8 mouse cellular contexts compared by ENCODE assay signal in the genomic region with DNA sequence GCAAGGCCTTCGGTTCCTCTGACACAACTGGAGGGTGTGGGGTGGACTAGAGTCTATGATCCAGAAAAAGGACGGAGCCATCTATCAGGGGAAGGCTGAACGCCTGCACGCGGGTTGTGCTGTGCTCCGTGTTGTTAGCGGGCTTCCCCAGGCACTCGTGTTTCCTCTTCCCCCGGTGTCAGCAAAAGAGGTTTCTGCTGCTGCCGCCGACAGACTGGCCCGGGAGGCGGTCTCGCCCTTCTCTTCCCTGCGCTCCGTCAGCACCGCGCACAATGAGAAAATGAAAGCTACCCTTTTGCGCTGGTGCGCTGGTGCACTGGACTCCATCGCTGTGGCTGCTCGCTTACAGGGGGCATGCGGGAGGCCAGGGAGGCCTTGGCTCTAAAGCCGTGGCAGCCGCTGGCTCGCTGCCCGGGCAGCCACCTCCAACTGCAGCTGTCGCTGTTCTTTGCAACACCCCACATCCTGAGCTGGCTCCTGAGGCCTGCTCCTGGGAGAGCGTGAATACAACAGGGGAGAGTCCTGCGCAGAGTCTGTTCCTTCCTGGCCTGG. TPM values are rescaled to one million over a fixed set of nuclear protein-coding genes. Genes with fewer than 3 reads are reported as not detected.
DNase-seq lines count a peak whose midpoint lies in the region; ATAC-seq and TF ChIP-seq lines count a peak whose summit lies in the region.

No protein-coding gene starts in this region.

- TF ChIP-seq EP300 in ES-Bruce4 (IDR thresholded peaks at IDR 0.05; ENCODE audit: insufficient read depth, low read depth, low read length), result no peak

- H3K9me3 ChIP-seq in ES-Bruce4 (replicated peaks; ENCODE audit: control insufficient read depth, insufficient read depth, low read length, poor library complexity, severe bottlenecking), result no peaks in the 10 kb centered on the region
- H3K9me3 ChIP-seq in forebrain, embryonic 12.5 days, result no peaks in the 10 kb centered on the region

- DNase-seq in brain, embryonic 18.5 days (ENCODE audit: low read depth, low spot score), result peak; percentile 22
- DNase-seq in heart, postnatal 25 days (ENCODE audit: low spot score), result peak; percentile 49
- peak in 1 of 2 experiments; percentile 19 for DNase-seq in layer of hippocampus, adult 2 months (ENCODE audit: low spot score in 2 of 2)
- DNase-seq in lung, postnatal 14 days, result peak; percentile 62
- DNase-seq in ovary, postnatal 36 days (ENCODE audit: low spot score), result peak; percentile 76
- peak; percentile 83 for DNase-seq in thymus, postnatal 25 days

- TF ChIP-seq CTCF in ES-Bruce4 (IDR thresholded peaks at IDR 0.05; ENCODE audit: low read depth, low read length), result no peak
- TF ChIP-seq CTCF in layer of hippocampus, adult 2 months (conservative IDR thresholded peaks at IDR 0.05), result no peak

- H3K36me3 ChIP-seq in ES-Bruce4 (ENCODE audit: control insufficient read depth, insufficient read depth, low read length, poor library complexity, severe bottlenecking), result no peaks in the 10 kb centered on the region
- no peaks in the 10 kb centered on the region for H3K36me3 ChIP-seq in forebrain, embryonic 12.5 days (replicated peaks)

- H3K4me1 ChIP-seq in ES-Bruce4 (ENCODE audit: control insufficient read depth, insufficient read depth, low read length), result no peaks in the 10 kb centered on the region
- peaks cover 22% of the 10 kb centered on the region for H3K4me1 ChIP-seq in forebrain, embryonic 12.5 days

- no peaks in the 10 kb centered on the region for H3K27me3 ChIP-seq in ES-Bruce4 (ENCODE audit: control insufficient read depth, insufficient read depth, low read length, poor library complexity, severe bottlenecking)
- no peaks in the 10 kb centered on the region for H3K27me3 ChIP-seq in forebrain, embryonic 12.5 days

- peak overlapping the region; percentile 60 for H3K4me2 ChIP-seq in forebrain, embryonic 12.5 days

- peak overlapping the region; percentile 19 for H3K9ac ChIP-seq in ES-Bruce4 (ENCODE audit: low read depth, poor library complexity, severe bottlenecking)
- peak overlapping the region; percentile 68 for H3K9ac ChIP-seq in forebrain, embryonic 12.5 days

- no peak for TF ChIP-seq POLR2A in ES-Bruce4 (IDR thresholded peaks at IDR 0.05; ENCODE audit: insufficient read depth, low read length)

- peak; percentile 85 for ATAC-seq in forebrain, embryonic 12.5 days (ENCODE audit: low FRiP score)

- peak overlapping the region; percentile 33 for H3K4me3 ChIP-seq in ES-Bruce4 (ENCODE audit: low read depth, low read length)
- peak overlapping the region; percentile 34 for H3K4me3 ChIP-seq in forebrain, embryonic 12.5 days (replicated peaks)
- peak overlapping the region; percentile 48 for H3K4me3 ChIP-seq in layer of hippocampus, adult 2 months

- H3K27ac ChIP-seq in ES-Bruce4 (ENCODE audit: insufficient read depth, low read length), result no peak overlapping the region
- peak overlapping the region; percentile 84 for H3K27ac ChIP-seq in forebrain, embryonic 12.5 days
- peak overlapping the region; percentile 91 for H3K27ac ChIP-seq in layer of hippocampus, adult 2 months

- 2% methylated on average over 30 of the region's 30 CpGs for WGBS in forebrain, embryonic 12.5 days

- intact Hi-C loops in heart, postnatal 25 days (cut with DNase I), result loop anchor here (2.0 to 5.0 kb wide), 3 partner anchors 20 to 64 kb away; no protein-coding TSS in a partner anchor

RNA-seq across cellular contexts. Expression of a gene that starts 36.3 kb away (rescaled TPM):
- 1.9 and 4.8 TPM in 2 replicates for polyA plus RNA-seq in ES-Bruce4 (2011; ENCODE audit: insufficient read depth, insufficient read length, low read depth, missing spikeins)
- polyA plus RNA-seq in forebrain, embryonic 12.5 days (2016; fragmentation: Nextera tagmentation; extraction: Ambion mirVana), result 4.3 and 4.9 TPM in 2 replicates
- total RNA-seq in heart, postnatal 25 days (2021), result 1 to 10 TPM; 5.8 to 6.2 TPM
- total RNA-seq in layer of hippocampus, adult 2 months (2021), result 10 to 100 TPM; 25.2 to 25.8 TPM
